Mouse (Mus musculus) right cerebral cortex, adult 2 months (tissue): ENCODE measurements at regions not wholly inside any gene's neighbourhood (a gene's known extent, or its start where the extent isn't known, plus 50 kb on each side); places are given as distances from the start of the nearest gene placed in this dataset.

Experiments
- DNase-seq, 2 experiments: peaks; one replicate each; pipeline ENCODE4 v3.0.0; 2021 to 2022; ENCODE audit warnings: low spot score in 2 of 2

DNA sequence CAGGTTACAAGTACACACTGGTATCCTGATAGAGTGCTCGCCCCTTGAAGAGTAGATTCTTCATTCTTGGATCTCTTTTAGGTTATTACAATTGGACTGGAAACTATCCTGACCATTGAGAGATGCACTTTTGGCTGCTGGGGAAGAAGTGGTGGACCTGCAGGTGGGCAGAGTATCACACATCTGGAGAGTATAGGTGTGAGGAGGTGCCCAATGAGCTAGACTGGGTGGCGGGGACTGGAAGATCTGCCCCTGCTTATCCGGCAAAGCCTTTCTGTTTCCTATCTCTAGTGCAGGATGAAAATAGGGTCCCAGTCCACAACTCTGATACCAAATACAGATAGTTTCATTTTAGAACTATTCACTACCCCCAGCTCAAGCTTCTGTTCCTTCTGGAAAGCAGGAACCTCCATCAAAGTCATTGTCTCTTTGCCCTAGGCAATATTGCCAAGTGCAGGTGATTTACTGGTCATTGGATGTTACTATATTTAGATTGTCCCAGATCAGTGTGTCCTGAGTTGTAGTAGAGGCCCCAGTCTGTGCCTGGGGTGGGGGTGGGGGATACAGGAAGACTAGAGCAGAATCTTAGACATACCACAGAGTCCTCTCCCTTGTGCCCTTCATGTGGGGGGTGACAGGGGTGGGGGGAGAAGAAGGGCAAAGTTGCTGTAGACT lies 62.5 kb upstream of the Ube2e1 start:
- DNase-seq, result no peak

GRCm38 (mm10) chr14:18391824-18392486 lies 60.3 kb upstream of the Ube2e1 start:
- no peak for DNase-seq

- DNase-seq, result no peak
Measured at GRCm38 (mm10) chr14:18389390-18389789, 57.7 kb upstream of the Ube2e1 start.

DNA sequence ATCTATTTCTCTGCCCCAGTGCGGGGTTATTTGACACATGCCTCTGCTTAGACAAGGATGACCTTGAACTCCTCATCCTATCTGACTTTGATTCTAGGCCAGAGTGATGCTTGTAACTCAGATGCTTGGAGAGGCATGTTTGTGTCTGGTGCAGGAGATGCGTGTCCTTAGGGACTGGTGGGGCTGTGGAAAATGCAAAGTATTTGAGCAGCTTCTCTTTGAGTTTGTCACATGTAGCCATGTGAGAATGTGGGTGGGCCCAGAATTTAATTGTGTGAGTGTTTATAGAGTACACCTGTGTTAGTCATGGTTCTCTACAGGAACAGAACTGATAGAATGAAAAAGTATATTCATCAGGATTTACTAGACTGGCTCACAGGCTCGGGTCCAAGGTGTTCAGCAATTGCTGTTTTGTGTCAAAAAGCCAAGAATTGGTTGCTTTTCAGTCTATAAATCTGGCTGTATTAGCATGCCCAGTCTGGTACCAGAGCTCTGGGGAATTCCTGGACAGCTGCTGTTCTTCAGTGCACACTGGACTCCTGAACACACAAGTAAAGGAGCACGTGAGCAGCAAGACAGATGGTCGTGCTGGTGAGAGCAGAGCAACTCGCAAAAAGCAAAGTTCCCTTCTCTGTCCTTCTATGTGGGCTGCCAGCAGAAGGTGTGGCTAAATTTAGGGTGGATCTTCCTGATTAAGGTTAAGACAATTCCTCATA lies 54.5 kb upstream of the Ube2e1 start:
- DNase-seq, result peak; percentile 19 to 38
